Mouse (Mus musculus): Measurements from ENCODE around the gene Rec114. TPM values are rescaled to one million over a fixed set of nuclear protein-coding genes. Genes with fewer than 3 reads are reported as not detected.
A peak's percentile ranks its signal among the peaks of the same experiment; 100 is the strongest.

Gene Rec114
- polyA plus RNA-seq, 1 experiment from 2014 or later = 0.79 TPM

DNA sequence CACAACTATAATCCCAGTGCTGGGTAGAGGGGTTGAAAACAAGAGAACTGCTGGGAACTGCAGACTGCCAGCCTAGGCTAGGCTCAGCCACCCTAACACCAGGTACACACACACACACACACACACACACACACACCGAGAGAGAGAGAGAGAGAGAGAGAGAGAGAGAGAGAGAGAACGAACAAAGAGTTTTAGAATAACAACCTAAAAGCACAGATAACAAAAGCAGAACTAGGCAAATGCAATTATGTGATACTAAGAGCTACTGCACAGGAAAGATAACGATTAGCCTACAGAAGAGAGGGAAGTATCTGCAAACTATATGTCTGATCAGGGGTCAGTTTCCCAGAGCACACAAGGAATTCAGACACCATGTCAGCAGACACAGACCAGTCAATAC is 24.8 kb downstream of the Rec114 start:
- TF ChIP-seq EP300 (optimal IDR thresholded peaks at IDR 0.05) (no peak), CTCF (IDR thresholded peaks at IDR 0.05; ENCODE audit: low read depth) (no peak)
- no peak for ATAC-seq (ENCODE audit: low FRiP score, low TSS enrichment)

DNA sequence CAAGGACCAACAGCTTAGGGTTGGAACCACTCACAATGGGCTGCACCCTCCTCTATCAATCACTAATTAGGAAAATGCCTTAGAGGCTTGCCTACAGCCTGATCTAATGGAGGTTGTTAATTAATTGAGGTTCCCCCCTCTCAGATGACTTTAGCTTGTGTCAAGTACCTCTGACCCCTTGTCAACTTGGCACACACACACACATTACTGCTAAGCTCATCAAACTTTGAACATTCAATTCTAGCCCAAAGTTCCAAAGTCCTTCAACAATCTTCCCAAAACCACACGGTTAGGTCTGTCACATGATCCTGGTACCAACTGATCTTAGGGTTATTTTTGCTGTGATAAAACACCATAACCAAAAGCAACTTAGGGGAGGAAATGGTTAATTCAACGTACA is 26.9 kb downstream of the Rec114 start:
- no peaks in the 10 kb centered on the region for H3K9me3 ChIP-seq (ENCODE audit: control insufficient read depth, low read length)
- H3K4me1 ChIP-seq (replicated peaks; ENCODE audit: control insufficient read depth, insufficient read depth) = no peaks in the 10 kb centered on the region; the same call in 1 of the 2 replicates
- ATAC-seq (ENCODE audit: low FRiP score, low TSS enrichment) (no peak), DNase-seq (ENCODE audit: low spot score) (no peak)
- no peak overlapping the region for H3K9ac ChIP-seq (ENCODE audit: low read length)
- no peak overlapping the region for H3K27ac ChIP-seq (replicated peaks)
- no peaks in the 10 kb centered on the region for H3K36me3 ChIP-seq (ENCODE audit: control insufficient read depth, insufficient read depth, low read length)
- WGBS = 32% methylated on average over 2 of the region's 2 CpGs
- TF ChIP-seq CTCF (IDR thresholded peaks at IDR 0.05; ENCODE audit: low read depth) = no peak
- no peak for TF ChIP-seq EP300 (optimal IDR thresholded peaks at IDR 0.05)
- H3K4me3 ChIP-seq (ENCODE audit: low read depth, low read length) = no peak overlapping the region
- no peaks in the 10 kb centered on the region for H3K27me3 ChIP-seq (ENCODE audit: control insufficient read depth, insufficient read depth, low read length)
- no peak overlapping the region for H3K4me2 ChIP-seq (replicated peaks; ENCODE audit: low read depth)

More for the DNA sequence above, 24.8 kb downstream of the Rec114 start:
- Histone ChIP-seq H3K9me3 (ENCODE audit: control insufficient read depth, low read length) (no peaks in the 10 kb centered on the region), H3K4me2 (replicated peaks; ENCODE audit: low read depth) (no peak overlapping the region), H3K27me3 (ENCODE audit: control insufficient read depth, insufficient read depth, low read length) (no peaks in the 10 kb centered on the region), H3K4me1 (replicated peaks; ENCODE audit: control insufficient read depth, insufficient read depth) (no peaks in the 10 kb centered on the region), H3K27ac (replicated peaks) (no peak overlapping the region), H3K9ac (ENCODE audit: low read length) (no peak overlapping the region), H3K36me3 (ENCODE audit: control insufficient read depth, insufficient read depth, low read length) (no peaks in the 10 kb centered on the region), H3K4me3 (ENCODE audit: low read depth, low read length) (no peak overlapping the region)
- no peak for DNase-seq (ENCODE audit: low spot score)
- 42% methylated on average over 3 of the region's 3 CpGs for WGBS

DNA sequence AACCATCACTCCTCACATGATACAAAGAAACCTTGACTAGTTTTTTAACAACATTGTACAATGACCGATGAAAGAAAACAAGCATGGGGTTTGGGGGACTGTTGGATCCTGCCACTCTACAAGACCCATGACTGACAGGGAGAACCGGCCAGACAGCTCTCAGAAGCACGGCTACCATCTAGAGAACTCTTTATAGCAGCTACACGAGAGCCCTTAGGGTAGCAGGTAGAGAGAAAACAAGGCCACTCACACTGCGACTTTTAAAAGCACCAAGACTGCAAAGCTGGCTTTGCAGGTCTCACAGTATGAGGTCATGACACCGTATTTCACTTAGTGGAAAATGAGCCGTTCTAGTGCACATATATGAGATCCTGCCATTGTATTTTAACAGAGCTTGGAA is 33.1 kb downstream of the Rec114 start:
- H3K4me2 ChIP-seq (replicated peaks; ENCODE audit: low read depth) = no peak overlapping the region
- H3K27me3 ChIP-seq (ENCODE audit: control insufficient read depth, insufficient read depth, low read length) = no peaks in the 10 kb centered on the region
- H3K27ac ChIP-seq (replicated peaks) = no peak overlapping the region
- TF ChIP-seq CTCF (IDR thresholded peaks at IDR 0.05; ENCODE audit: low read depth) (no peak), EP300 (optimal IDR thresholded peaks at IDR 0.05) (no peak)
- DNase-seq (ENCODE audit: low spot score) = no peak
- H3K4me3 ChIP-seq (ENCODE audit: low read depth, low read length) = no peak overlapping the region
- 56% methylated on average over 7 of the region's 7 CpGs for WGBS
- no peaks in the 10 kb centered on the region for H3K9me3 ChIP-seq (ENCODE audit: control insufficient read depth, low read length)
- no peaks in the 10 kb centered on the region; the same call in 1 of the 2 replicates for H3K4me1 ChIP-seq (replicated peaks; ENCODE audit: control insufficient read depth, insufficient read depth)
- ATAC-seq (ENCODE audit: low FRiP score, low TSS enrichment) = no peak
- no peaks in the 10 kb centered on the region for H3K36me3 ChIP-seq (ENCODE audit: control insufficient read depth, insufficient read depth, low read length)
- H3K9ac ChIP-seq (ENCODE audit: low read length) = no peak overlapping the region

DNA sequence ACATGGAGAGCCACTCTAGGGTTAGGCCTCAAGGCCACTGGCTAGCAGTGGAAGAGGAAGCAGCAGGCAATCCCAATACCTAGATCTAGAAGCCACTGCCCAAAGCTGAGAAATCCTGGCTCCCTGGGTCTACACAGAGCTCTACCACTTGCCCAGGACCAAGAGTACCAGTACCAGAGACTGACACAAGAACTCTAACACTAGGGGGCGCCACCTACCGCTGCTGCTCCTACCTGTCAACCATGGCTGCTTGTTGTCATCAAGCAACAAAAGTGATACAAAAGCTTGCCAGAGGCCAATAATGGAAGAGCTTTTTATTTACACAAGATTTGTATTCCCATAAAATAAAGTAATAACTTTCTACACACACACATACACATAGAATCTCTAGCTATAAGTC is 33.8 kb downstream of the Rec114 start:
- no peaks in the 10 kb centered on the region for H3K27me3 ChIP-seq (ENCODE audit: control insufficient read depth, insufficient read depth, low read length)
- no peaks in the 10 kb centered on the region; the same call in 1 of the 2 replicates for H3K4me1 ChIP-seq (replicated peaks; ENCODE audit: control insufficient read depth, insufficient read depth)
- H3K27ac ChIP-seq (replicated peaks) = no peak overlapping the region
- H3K4me3 ChIP-seq (ENCODE audit: low read depth, low read length) = no peak overlapping the region
- DNase-seq (ENCODE audit: low spot score) (peak; percentile 54), ATAC-seq (ENCODE audit: low FRiP score, low TSS enrichment) (no peak)
- WGBS = 3% methylated on average over 2 of the region's 2 CpGs
- no peak overlapping the region for H3K4me2 ChIP-seq (replicated peaks; ENCODE audit: low read depth)
- H3K9me3 ChIP-seq (ENCODE audit: control insufficient read depth, low read length) = no peaks in the 10 kb centered on the region
- TF ChIP-seq EP300 (optimal IDR thresholded peaks at IDR 0.05) (no peak), CTCF (IDR thresholded peaks at IDR 0.05; ENCODE audit: low read depth) (peak; percentile 72)
- no peak overlapping the region for H3K9ac ChIP-seq (ENCODE audit: low read length)
- H3K36me3 ChIP-seq (ENCODE audit: control insufficient read depth, insufficient read depth, low read length) = no peaks in the 10 kb centered on the region

DNA sequence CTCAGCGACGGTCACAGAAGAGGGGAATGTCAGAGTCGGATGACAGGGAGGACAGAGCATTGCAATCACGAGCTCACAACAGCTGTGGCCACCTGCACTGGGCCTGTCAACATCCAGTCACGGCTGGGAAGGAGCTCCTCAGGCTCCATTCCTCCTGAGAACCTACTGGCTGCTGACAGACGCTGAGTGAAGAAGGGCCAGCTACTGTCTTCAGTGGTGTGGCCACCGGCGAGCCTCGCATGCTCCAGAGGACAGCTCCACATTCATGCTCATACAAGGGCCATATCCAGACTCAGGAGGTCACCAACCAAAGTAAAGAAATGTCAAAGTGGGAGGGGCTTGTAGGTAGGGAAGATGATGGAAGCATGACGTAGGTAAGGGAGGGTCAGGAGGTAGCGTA is 36.0 kb downstream of the Rec114 start:
- H3K4me3 ChIP-seq (ENCODE audit: low read depth, low read length) = no peak overlapping the region
- H3K9ac ChIP-seq (ENCODE audit: low read length) = no peak overlapping the region
- no peak overlapping the region for H3K4me2 ChIP-seq (replicated peaks; ENCODE audit: low read depth)
- H3K36me3 ChIP-seq (ENCODE audit: control insufficient read depth, insufficient read depth, low read length) = no peaks in the 10 kb centered on the region
- TF ChIP-seq EP300 (optimal IDR thresholded peaks at IDR 0.05) = no peak
- TF ChIP-seq CTCF (IDR thresholded peaks at IDR 0.05; ENCODE audit: low read depth) = no peak
- no peak overlapping the region for H3K27ac ChIP-seq (replicated peaks)
- no peaks in the 10 kb centered on the region for H3K27me3 ChIP-seq (ENCODE audit: control insufficient read depth, insufficient read depth, low read length)
- DNase-seq (ENCODE audit: low spot score) = no peak
- ATAC-seq (ENCODE audit: low FRiP score, low TSS enrichment) = no peak
- 77% methylated on average over 11 of the region's 11 CpGs for WGBS
- H3K9me3 ChIP-seq (ENCODE audit: control insufficient read depth, low read length) = no peaks in the 10 kb centered on the region
- H3K4me1 ChIP-seq (replicated peaks; ENCODE audit: control insufficient read depth, insufficient read depth) = no peaks in the 10 kb centered on the region

DNA sequence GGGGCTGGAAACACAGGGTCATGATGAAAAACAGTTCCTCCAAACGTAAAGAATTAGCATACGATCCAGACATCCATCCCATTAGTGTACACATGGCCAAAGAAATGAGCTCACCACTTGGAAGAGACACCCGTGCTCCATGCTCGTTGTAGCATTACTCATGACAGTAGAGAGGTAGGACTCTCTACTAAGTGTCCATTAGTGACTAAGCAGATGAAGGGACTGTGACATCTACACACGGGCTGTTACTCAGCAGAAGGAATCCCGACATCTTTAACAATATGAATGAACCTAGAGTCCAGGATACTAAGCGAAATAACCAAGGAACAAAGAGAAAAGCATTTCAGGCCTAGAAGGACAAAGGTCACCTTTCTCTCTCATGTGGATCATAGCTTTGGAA is 37.7 kb downstream of the Rec114 start:
- Histone ChIP-seq H3K4me3 (ENCODE audit: low read depth, low read length) (no peak overlapping the region), H3K4me2 (replicated peaks; ENCODE audit: low read depth) (no peak overlapping the region), H3K9me3 (ENCODE audit: control insufficient read depth, low read length) (no peaks in the 10 kb centered on the region), H3K27me3 (ENCODE audit: control insufficient read depth, insufficient read depth, low read length) (no peaks in the 10 kb centered on the region), H3K36me3 (ENCODE audit: control insufficient read depth, insufficient read depth, low read length) (no peaks in the 10 kb centered on the region), H3K4me1 (replicated peaks; ENCODE audit: control insufficient read depth, insufficient read depth) (no peaks in the 10 kb centered on the region), H3K9ac (ENCODE audit: low read length) (no peak overlapping the region), H3K27ac (replicated peaks) (no peak overlapping the region; the same call in 1 of the 2 replicates)
- no peak for TF ChIP-seq EP300 (optimal IDR thresholded peaks at IDR 0.05)
- no peak for TF ChIP-seq CTCF (IDR thresholded peaks at IDR 0.05; ENCODE audit: low read depth)
- ATAC-seq (ENCODE audit: low FRiP score, low TSS enrichment) (peak; percentile 70), DNase-seq (ENCODE audit: low spot score) (no peak)
- WGBS = 51% methylated on average over 7 of the region's 7 CpGs
